Mouse (Mus musculus) urinary bladder, adult 18-20 months (tissue): ENCODE results near the gene Plin3.
A peak's percentile ranks its signal among the peaks of the same experiment; 100 is the strongest.

Experiments used
- DNase-seq, 2 experiments: peaks; one replicate each; pipeline ENCODE4 v3.0.0; 2022; ENCODE audit warnings: low spot score in 2 of 2, mixed read lengths in 2 of 2

The Plin3 gene

DNA sequence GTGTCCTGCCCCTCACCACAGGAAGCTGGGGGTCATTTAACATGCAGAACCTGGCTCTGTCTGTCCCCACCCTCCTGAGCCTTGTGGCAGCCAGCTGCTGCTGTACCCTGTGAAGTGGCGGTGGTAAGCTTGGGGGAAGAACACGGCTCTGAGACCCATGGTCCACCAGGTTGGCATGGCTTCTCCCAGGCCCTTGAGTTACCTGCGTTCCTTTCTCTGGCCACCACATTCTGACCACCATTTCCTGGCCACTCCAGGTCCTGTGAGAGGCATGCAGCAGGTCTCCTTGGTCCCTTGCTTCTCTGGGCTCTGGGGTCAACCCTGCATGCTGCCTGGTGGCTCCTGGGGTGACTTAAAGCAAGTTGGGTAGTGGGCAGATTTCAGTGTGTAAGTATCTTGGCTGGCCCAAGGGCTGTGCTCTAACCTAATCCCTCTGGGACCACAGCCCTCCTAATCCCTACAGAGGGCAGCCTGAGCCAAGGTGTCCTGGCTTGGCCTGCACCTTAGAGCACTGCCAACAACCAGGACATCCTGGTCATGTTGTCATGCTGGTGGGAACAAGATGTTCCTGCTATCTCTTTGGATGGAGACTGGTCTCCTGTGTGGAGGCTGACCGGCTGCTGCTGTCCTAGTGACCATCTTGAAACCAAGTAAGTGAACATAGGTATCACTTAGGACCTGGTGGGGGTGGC, at the start of gene Plin3:
Gene Plin3, minus strand, starts transcription at position 343 of the 692 bp plus-strand sequence.
- no peak for DNase-seq

DNA sequence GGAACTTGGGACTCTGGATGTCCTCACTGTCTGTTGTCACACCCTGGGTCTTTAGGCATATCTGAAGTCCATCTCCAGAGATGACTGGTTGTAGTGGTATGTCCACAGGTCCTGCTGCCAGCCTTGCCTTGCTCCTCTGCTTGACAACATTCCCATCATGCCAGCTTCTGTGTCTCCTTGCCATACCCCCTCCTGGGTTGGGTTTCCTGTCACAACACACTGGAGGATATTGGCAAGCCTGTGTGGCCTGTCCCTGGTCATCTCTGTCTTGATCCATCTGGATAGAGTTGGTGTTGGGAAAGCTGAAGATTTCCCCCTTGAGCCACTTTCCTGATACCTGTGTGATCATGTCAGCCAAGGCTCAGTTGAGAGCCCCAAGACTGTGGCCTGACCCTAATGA, 48.0 kb upstream of the Plin3 start:
- no peak for DNase-seq

DNA sequence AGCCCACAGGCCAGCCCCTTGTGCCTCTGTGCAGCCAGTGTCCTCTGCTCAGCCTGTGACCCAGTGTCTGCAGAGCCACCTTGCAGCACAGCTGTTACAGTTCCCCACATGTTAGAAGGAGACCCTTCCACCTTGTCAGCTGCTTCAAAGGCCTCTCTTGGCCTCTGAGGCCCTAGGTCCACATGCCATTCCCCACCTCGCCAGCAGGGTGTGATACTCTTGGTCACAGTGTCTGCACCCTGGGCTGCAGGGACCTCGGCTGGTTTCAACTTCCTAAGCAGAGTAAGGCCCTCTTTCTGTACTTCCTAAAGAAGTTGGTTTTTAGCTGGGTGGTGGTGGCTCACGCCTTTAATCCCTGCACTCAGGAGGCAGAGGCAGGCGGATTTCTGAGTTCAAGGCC, 46.2 kb upstream of the Plin3 start:
- no peak for DNase-seq

DNA sequence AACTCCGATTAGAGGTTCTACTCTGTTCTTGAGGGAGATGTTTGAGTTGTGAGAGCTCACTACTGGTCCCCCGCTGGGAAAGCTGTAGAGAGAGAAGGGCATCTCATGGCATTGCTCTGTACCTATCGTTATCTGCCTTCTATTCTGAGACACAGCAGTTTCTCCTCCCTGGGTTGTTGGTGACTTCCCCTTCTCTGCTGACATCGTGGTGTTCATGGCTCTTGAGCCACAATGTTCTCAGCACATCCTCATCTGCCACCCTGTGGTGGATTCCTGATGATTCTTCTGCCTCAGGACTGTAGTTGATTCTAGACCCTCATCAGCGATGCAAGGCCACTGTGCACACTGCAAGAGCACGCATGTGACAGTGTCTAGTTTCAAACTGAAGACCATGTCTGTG, 45.1 kb upstream of the Plin3 start:
- DNase-seq = no peak

DNA sequence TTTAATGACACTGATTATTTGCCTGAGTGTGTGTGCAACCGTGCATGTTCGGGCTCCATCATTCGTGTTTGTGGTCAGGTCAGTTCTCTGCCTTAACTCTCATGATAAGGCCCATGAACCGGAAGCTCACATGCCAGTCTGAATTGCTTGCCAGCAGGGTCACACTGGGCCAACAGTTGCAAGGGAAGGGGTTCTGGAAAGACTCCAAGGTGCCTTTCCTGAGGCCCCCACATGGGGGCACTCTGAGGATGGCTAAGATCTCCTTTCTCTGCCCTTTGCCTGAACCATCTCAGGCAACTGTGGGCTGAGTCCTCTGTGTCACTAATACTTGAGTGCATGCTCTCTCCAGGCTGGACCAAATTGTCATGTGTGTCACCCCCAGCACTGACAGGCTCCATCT, 44.5 kb upstream of the Plin3 start:
- DNase-seq = no peak

DNA sequence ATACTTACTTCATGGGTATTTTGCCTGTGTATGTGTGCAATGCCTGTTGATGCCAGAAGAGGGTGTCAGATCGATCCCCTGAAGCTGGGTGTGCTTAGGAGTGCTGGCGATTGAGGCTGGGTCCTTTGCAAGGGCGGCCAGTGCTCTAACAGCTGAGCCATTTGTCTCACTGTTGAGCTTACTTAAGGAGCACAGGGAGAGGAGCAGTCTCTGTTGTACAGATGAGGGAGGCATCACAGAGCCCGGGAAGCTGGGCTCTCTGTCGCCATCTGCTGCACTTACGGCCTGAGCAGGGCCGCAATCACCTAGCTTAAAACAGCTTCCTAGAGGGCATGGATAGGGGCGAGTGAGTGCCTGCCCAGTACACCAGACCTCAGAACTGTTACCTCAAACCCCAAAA, 40.3 kb upstream of the Plin3 start:
- DNase-seq = no peak

DNA sequence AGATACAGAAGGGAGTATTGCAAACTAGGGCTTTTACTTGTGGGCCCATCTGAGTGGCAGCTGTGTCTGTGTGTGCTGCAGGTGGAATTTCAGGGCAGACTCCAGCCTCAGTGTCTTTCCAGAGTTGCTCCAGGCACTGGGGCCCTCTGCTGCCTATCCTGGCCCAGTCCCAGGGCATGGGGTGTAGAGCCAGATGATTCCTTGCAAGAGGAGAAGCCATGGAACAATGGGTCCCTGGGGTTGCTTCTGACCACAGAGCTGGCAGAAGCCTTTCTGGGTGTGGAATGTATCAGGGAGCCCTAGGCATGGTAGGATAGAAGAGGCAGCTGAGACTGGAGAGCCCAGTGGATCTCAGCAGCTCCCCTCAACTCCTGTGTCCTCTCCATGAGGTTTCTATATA, 38.6 kb upstream of the Plin3 start:
- no peak for DNase-seq

DNA sequence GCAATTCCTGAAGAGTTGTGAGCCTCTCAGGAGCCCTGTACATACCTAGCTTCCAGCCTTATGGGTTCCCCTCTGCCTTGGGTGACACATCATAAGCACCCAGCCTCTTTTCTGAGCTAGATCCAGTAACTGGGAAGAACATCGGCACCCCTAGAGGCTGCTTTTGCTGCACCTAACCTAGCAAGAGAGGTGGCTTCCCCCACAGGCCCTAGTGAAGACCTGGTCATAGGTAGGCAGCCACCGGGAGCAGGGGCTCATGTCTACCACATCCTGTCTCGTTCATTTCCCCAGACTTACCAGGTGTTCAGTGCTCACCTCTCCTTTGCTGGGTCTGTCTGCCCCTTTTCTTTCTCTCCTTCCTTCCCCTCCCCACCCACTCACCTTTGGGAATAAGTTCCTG, 37.7 kb upstream of the Plin3 start:
- DNase-seq = no peak

DNA sequence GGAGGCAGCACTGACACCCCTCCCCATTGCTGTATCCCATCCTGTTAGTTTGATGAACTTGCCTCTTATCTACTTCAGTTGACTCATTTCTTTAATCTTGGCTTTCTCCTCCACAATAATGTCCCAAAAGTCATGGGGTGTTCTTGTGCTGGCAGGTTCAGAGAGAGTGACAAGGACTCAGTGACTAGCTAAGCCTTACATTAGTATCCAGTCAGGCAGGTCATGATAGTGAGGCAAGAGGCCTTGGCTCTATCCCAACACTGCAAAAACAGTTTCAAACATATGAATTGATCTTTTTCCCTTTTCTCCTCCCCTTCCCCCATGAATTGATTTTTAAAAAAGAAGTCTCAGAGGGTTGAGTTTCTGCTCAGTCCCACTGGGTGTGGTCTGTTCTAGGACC, 36.6 kb upstream of the Plin3 start:
- no peak for DNase-seq

DNA sequence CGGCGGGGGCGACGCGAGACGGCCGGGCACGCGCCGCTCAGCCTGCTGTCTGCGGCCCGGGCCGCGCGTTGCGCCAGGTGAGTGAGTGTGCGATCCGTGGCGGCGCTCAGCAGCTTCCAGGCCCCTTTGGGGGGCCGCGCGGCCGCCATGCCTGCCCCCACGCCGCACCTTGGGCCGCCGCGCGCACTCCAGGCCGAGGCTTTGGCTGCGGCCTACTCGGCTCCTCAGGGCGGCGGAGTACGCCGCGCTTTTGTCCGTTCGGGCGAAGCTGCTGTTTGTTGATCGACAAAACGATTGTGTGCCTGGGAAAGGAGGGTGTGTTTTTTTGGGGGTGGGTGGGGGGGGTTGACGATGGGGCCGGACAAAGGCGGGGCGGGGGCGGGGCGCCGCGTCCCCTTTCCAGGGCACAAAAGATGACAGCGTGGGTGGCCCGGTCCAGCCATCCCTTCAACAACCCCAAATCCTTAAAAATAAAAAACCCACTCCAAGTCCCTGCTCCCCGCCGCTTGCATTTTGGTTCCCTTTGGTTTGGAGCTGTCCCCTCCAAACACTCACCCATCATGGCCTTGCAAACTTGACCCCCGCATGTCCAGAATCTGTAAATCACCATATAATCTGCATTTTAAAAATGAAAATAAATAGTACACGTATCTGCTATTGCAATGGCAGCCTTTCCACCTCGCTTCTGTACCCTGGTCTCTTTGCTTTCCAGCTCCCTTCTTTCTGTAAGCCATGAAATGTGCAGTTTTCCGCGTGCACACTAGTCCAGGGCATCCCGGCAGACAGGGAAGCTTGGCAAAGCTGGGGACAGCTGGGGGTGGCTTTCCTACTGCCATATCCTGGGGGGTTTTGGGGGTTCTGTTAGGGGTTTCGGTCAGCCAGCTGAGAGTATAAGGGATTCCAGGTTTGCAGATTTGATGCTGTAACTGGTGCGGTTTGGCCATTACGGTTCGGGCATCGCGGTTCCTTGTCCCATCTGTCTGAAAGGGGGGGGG, 33.8 kb upstream of the Plin3 start:
- DNase-seq = no peak

DNA sequence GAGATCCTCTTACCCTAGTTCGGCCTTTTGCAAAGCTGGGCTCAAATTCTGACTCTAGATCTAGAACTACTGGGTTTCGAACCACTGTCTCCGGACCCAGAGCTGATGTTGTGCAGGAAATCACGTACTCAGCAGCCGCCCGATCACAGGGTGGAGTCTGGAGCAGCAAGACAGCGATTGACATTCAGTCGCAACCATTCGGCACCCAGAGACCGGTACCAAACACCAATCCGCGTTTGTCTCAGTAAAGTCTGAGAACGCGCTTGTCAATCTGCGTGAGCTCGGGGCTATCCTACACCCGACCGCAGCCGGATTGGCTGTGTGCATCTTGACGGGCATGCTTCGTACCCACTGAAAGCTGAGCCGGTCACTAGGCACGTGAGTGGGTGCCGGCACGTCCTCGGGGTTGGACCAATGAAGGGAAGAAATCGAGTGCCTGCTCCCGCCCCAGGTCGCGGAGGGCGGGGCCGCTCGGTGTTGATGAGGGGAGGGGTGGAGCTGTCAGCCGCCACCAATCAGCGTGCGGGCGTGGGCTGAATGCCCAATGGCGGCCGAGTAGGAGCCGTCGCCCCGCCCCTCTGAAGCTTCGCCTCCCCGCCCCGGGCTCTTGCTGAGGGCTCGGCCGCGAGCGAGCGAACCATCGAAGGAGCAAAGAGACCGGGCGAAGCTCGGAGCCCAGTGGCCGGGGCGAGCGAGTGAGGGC, 32.9 kb upstream of the Plin3 start, which contains the start of gene Kdm4b:
Gene Kdm4b, plus strand, starts transcription at position 613 of the 703 bp plus-strand sequence.
- peak; percentile 94 to 99 for DNase-seq

DNA sequence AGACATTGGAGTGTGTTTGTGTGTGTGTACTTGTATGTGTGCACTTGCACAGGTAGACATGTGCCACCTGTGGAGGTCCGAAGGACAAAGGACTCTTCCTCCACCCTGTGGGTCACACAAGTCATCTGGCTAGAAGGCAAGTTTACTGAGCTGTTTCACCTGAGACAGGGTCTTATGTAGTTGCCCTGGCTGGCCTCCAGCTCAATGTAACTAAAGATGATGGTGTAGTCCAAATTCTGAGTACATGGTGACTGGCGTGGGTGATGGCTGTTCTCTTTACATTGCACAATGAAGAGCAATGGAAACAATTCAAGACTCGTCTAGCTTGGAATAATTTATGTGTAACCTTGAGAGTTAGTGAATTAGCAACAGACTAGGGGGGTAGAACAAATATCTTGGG, 31.7 kb upstream of the Plin3 start:
- no peak for DNase-seq

DNA sequence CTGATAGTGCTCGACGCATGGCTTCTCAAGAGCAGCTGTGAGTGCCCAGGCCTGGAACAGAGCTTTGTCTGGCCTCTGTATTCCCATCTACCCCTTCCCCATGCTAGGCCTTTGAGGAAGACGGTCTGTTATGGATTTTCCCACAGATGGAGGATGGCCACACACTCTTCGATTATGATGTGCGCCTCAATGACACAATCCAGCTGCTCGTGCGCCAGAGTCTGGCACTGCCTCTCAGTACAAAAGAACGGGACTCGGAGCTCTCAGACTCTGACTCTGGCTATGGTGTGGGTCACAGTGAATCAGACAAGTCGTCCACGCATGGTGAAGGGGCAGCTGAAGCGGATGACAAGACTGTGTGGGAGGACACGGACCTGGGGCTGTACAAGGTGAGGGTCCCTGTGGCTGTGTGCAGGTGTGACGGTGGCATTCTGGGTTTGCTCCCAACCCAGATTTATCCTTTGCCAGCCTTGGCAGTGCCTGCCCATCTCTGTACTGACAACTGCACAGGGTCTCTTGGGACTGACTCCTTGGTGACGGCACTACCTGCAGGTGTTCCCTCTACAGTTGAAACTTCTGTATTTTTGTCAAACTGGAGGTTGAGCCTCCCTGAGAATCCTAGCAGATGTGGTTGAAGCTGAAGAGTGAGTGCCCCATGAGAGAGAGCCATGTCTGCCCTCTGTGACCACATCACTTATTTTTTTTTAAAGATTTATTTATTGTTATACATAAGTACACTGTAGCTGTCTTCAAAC, 16.7 kb upstream of the Plin3 start:
- no peak for DNase-seq

DNA sequence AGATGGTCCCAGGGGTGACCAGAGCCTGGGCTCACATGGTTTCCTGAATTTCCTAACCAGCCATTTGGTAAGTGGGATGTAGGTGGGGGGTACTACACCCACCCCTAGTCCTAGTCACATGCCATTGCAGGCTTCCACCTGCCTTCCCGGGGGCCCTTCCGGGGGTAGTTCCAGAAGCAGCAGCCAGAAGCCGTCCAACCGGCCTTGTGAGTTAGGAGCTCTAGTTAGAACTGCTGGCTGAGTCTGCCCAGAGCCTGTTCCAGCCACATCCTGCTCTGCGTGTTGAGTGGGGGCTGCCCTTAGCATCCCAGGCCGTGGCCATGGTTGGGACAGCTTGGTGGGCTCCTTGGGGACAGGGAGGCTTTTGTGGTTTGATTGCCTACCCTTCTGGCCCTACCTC, 15.4 kb upstream of the Plin3 start:
- DNase-seq = peak; percentile 58 to 72

DNA sequence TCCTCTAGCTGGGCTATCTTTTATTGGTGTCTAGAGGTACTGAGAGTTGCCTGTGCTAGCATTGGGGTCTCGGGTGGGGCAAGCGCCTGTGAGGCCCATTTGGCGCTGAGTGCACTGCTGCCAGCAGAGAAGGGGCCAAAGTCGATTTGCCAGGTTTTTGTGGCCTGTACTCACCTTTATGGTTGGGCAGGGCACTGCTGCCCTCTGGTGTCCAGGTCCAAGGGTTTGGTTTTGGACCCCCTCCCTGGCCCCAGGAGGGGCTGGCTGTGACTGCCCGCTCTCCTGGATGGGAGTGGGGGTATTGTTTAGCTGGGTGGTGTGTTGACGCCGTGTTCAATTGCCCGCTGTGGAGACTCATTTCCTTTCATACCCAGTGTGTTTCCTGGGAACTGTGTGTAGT, 13.2 kb upstream of the Plin3 start:
- DNase-seq = no peak

DNA sequence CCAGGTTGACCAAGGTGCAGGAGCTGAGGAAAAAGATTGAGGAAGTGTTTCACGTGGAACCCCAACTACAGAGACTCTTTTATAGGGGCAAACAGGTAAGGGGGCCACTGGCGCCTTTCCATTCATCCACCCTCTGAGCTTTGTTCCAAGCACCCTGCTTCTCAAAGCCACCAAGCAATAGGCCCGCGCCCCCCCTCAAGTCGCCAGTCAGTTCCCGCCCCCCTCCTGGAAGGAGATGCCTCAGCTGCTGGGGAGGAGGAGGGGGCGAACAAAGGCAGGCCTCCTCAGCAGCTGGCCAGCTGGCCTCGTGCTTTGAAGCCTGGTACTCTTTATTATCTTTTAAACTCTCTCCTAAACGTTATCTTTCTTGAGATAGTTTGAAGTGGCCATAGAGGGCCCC, 12.5 kb upstream of the Plin3 start:
- DNase-seq = no peak

DNA sequence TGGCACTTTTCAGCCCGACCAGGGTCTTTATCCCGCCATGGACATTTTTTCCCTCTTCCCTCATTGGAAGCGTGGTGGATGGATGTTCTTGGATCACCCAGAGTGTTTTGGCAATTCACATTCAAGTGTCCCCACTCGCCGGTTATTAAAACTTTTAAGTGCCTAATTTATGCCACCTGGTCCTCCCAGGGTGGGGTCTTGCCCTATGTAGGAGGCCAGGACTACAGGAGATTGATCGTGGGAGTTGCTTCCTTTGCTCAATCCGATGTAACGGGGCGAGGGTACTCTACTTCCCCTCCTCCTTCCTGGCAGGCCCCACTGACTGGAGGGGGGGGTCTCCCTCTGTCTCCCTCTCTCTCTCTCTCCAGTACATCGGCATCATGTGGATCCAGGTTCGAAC, 12.0 kb upstream of the Plin3 start:
- DNase-seq = no peak

DNA sequence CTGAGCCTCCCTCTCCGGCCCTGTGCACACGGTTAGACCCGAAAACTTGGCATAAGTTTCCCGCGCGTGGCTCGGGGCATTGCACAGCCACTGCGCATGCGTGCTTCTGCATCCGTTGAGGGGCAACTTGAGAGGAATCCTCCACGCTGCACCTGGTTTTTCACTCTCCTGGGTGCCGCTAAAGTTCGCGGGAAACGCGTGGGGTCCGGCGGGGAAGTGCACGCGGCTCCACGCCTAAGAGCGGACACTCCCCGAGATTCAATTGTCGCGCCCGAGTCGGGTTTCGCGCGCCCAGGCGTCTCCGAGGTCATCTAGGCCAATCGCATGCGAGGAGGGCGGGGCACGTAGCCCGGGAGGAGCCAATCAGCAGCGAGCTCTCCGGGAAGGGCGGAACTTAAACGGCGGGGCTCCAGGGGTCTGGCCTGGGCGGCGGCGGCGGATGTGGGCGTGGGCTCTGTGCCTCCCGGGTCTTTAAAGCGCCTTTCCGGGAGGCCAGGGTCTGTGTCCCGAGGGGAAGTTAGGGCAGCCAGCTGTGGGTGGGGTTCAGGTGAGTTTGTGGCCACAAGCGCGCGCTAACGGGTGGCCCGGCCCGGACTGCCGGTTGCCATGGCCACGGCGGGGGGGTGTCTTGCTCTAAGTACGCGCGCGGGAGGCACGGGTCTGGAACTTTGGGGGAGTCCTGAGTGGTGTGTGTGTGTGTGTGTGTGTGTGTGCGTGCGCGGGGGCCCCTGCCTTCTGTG, 11.3 kb upstream of the Plin3 start:
- DNase-seq = peak; percentile 93

DNA sequence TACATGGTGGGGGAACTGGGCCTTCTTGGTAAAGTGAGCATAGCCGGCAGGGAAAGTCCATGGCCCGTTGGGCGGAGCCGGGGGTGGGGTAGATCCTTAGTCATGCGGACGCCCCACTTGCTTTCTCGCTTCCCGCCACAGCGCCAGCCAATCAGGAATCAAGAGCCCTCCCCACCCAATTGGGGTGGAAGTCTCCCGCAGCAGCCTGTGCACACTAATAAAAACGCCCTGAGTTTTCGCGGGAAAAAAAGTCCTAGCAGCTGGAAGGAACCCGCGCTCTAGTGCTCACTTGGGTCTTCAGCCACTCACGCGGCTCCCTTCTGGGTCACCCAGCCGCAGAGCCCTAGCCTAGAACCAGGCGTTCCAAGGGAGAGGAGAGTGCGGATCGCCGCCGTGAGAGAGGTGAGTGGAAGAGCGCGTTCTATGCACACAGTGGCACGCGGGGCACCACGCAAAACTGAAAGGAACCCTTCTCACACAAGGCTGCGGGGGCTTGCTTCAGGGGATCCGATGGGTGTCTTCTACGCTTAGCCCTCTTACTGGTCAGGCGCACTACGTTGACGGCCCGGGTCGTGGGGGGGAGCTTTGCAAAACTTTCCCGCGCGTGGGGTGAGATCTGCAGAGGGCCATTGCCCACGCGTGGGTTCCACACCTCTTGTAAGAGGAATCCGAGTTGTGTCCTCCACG, 10.6 kb upstream of the Plin3 start, which contains the start of gene Uhrf1:
Gene Uhrf1, plus strand, starts transcription at position 162 of the 687 bp plus-strand sequence.
- DNase-seq = peak in 1 of 2 experiments; percentile 69

DNA sequence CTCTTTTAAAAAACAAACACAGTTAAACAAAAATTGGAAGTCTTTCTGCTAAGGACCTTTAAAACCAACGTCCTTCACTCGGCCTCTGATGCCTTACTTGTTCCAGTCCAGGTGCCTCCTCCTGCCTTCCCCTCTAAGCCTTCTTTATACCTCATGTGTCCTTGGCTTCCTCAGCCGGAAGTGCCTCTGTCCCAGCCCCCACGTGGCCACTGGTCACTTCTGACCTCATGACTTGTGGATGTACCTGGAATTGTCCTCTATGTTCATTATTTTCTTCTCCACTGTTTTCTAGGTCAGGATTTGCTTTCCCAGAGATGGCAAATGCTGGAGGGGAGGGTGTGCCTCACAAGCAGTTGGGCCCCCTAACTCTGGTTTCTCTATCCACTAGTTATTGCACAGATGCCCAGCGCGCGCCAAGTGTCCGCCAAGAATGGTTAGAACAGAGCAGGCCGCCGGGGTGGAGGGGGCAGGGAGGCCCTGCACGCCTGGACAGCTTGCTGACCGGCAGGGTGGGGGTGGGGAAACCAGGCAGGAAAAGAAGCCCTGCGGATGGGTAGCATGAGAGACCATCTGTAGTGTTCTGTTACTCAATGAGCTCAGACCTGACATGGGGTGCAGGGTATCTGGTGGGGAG, 9.8 kb upstream of the Plin3 start:
- no peak for DNase-seq
